Mouse (Mus musculus) liver (tissue): ENCODE data around the gene S100a4.

Experiments used
- DNase-seq: peaks from one replicate; pipeline ENCODE4 v3.0.0-alpha.2; 2020; ENCODE audit warnings: mixed read lengths

S100a4 gene

GRCm38 (mm10) chr3:90600458-90601195, 2.9 kb upstream of the S100a4 start:
- DNase-seq: no peak

GRCm38 (mm10) chr3:90601486-90602110, 2.0 kb upstream of the S100a4 start, which contains the start of gene Gm42674:
TSS of gene Gm42674 (plus strand) at chr3:90601904.
- DNase-seq: no peak

- DNase-seq: peak; percentile 52
Measured at GRCm38 (mm10) chr3:90604416-90604815, 845 bp downstream of the S100a4 start.

- no peak for DNase-seq
Measured at GRCm38 (mm10) chr3:90605049-90605448, 1.5 kb downstream of the S100a4 start.

GRCm38 (mm10) chr3:90605736-90606135, 2.2 kb downstream of the S100a4 start:
- DNase-seq: no peak

GRCm38 (mm10) chr3:90606185-90606584, 2.6 kb downstream of the S100a4 start:
- DNase-seq: no peak

- DNase-seq: no peak
Measured at GRCm38 (mm10) chr3:90607361-90607760, 3.8 kb downstream of the S100a4 start.

- no peak for DNase-seq
Measured at GRCm38 (mm10) chr3:90608223-90608622, 4.7 kb downstream of the S100a4 start, which contains the start of gene S100a5. TSS of gene S100a5 (plus strand) at chr3:90608523.

GRCm38 (mm10) chr3:90609102-90609501, 5.5 kb downstream of the S100a4 start:
- no peak for DNase-seq

GRCm38 (mm10) chr3:90611494-90611893, 7.9 kb downstream of the S100a4 start:
- DNase-seq: no peak

GRCm38 (mm10) chr3:90612061-90612460, 8.5 kb downstream of the S100a4 start:
- no peak for DNase-seq

GRCm38 (mm10) chr3:90612728-90613291, 9.2 kb downstream of the S100a4 start, which contains the start of gene S100a6:
TSS of gene S100a6 (plus strand) at chr3:90612882.
- DNase-seq: peak; percentile 54

- no peak for DNase-seq
Measured at GRCm38 (mm10) chr3:90613461-90614147, 10.0 kb downstream of the S100a4 start.

GRCm38 (mm10) chr3:90614148-90614530, 10.6 kb downstream of the S100a4 start:
- no peak for DNase-seq

- no peak for DNase-seq
Measured at GRCm38 (mm10) chr3:90614611-90615251, 11.2 kb downstream of the S100a4 start.

GRCm38 (mm10) chr3:90615415-90615814, 11.8 kb downstream of the S100a4 start:
- DNase-seq: peak; percentile 54

- no peak for DNase-seq
Measured at GRCm38 (mm10) chr3:90615911-90616310, 12.3 kb downstream of the S100a4 start.

GRCm38 (mm10) chr3:90617586-90617985, 14.0 kb downstream of the S100a4 start:
- no peak for DNase-seq

GRCm38 (mm10) chr3:90621552-90621951, 18.0 kb downstream of the S100a4 start:
- no peak for DNase-seq

- DNase-seq: peak; percentile 37
Measured at GRCm38 (mm10) chr3:90623435-90624071, 20.0 kb downstream of the S100a4 start.

GRCm38 (mm10) chr3:90625496-90625895, 21.9 kb downstream of the S100a4 start:
- no peak for DNase-seq
